Mouse (Mus musculus) megakaryocyte progenitor cell, adult 5-6 weeks (primary cell): ENCODE measurements at regions not wholly inside any gene's neighbourhood (a gene's known extent, or its start where the extent isn't known, plus 50 kb on each side); places are given as distances from the start of the nearest gene placed in this dataset.
A peak's percentile ranks its signal among the peaks of the same experiment; 100 is the strongest.

Source experiments
- ATAC-seq: replicated peaks from 2 replicates; pipeline ENCODE4 v1.8.0; 2016; ENCODE audit warnings: mild to moderate bottlenecking, moderate TSS enrichment, inconsistent platforms; ENCODE audit not compliant: poor library complexity

DNA sequence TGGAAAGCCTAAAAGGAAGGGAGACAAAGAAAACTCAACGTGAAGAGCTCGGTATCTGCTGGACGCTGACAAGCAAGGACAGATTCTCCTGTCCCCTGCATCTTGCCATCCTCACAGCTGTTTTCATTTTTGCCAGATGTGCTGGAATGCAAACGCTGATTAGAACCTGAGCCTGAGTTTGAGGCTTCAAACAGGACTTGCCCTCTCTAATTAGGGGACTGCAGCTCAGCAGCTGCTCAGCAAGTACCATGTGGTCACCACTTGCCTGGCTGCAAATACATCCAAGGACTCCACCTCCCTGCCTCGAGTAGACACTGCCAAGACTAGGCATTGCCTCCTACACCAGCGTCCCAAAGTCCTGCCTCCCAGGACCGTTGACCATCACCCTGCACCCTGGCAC, 140.7 kb downstream of the Cdc5l start:
- ATAC-seq = no peak

DNA sequence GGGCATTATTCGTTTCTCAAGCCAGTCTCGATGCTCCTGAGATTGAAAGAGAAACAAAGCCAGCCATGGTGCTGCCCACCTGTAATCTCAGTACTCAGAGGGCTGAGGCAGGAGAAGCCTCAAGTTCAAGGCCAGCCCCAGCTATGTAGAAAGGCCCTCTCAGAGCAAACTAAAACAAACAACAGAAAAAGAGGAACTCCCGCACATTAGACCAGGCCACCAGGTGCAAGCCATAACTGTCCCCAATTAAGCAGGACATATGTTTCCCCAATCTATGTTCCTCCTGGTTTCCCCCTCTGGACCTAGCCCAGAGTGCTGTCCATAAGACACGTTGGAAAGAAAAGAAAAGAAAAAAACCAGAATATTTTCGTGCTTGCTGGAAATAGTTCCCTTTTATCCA, 142.5 kb downstream of the Cdc5l start:
- peak; percentile 29; the same call in 1 of the 2 replicates for ATAC-seq

DNA sequence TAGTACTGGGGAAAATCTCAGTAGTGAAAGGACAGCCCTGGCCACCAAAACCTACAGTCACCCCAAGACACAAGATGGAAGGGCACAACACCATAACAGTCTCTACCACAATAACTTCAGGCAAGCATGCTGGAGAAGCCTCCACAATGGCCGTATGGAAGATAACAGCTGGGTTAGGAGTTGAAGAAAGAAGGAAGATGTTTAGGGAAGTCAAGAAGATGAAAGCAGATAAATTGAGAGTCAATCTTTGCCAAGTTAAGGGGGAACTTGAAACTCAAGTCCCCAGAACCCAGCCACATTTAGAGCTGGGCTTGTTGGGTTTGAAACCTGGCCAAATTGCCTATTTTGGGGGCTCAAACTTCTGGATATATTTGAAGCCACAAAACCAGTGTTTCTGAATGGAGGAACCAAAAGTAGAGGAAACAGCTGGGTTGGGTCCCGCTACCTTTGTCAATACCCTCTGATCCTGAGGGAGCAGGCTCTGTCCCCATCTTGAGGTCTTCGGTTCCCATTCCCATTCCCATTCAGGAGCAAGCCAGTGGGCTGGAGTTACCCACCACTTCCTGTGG, 147.8 kb downstream of the Cdc5l start:
- ATAC-seq = peak; percentile 58

DNA sequence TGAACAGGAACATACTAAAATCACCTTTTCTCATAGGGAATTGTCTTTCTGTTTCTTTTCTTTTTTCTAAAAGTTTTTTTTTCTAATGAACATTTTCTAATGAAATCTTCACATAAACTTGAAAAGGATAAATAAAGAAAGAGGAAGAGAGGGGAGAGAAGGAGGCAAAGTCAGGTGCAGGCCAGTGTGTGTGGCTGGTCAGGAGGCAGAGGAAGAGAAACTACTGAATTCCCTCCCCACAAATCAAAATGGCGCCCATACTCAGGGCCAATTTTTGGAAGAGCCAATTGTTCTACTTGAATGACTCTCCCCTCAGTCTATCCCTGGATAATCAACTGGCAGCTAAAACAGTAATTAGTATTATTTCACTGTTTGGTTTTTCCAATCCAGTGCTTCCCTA, 152.0 kb downstream of the Cdc5l start:
- no peak for ATAC-seq

DNA sequence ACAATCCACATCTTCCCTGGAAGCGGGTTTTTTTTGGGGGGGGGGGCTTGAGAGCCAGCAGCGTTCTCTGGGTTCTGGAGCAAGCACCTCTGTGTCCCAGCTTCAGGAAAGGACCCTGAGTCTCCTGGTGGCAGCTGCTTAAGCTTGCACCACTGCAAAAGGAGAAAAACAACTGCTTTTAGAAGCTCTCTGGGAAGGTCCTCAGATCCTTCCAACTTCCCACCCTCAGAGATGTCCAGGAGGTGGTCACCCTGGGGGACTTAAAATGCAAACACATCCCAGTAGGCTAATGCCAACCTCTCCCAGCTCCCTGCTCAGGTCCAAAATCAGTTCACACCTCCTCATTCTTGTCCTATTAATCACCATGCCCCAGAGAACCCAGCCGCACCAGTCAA, 153.7 kb downstream of the Cdc5l start:
- ATAC-seq = no peak

DNA sequence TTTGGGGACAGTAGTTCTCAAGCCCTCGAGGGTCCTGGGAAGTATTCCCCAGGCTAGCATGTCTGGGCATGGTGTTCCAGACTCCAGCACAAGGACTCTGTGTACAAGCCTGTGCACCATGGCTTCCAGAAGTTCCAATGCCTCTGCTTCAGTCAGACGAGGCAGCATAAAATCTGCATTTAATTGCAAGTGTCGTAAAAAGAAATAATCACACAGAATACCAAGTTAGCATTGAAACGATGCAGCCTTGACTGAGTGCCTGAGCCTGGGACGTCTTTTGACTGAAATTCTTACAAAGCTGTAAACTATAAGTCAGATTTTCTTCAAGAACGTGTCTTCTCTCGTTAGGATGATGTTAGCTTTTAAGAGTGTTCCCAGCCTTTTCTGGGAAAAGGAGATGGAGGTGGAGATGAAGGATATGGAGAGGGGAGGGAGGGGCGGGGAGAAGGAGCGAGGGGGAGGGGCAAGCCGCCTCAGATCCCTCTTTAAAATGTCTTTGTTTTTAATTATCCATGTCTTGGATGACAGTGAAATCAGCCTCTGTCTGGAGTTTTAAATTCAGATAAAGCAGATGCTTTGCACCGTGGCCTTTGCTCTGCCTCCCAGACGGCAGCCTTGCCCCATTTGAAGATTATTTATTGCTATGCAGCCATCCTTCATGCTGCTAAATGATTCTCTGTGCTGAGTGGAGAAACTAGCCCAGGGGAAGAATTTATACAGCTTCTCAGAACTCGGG, 154.3 kb downstream of the Cdc5l start:
- no peak for ATAC-seq

DNA sequence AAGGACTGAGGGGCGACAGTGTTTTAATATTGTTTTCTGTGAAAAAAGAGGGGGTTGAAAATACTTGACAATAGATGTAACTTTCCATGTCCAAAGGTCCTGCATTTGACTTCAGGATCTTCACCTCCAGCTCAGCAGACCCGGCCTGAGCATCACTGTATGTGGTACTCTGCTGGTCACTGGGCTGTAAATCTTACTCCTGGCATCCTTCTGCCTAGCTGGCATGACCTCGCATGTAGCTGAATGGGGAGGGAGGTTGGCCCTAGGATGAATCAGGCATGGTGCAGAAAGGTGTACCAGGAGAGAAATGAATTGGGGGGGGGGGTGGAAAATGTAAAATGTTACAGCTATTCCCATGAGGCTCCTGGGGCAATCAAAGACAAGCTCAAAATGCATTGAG, 156.0 kb downstream of the Cdc5l start:
- no peak for ATAC-seq

DNA sequence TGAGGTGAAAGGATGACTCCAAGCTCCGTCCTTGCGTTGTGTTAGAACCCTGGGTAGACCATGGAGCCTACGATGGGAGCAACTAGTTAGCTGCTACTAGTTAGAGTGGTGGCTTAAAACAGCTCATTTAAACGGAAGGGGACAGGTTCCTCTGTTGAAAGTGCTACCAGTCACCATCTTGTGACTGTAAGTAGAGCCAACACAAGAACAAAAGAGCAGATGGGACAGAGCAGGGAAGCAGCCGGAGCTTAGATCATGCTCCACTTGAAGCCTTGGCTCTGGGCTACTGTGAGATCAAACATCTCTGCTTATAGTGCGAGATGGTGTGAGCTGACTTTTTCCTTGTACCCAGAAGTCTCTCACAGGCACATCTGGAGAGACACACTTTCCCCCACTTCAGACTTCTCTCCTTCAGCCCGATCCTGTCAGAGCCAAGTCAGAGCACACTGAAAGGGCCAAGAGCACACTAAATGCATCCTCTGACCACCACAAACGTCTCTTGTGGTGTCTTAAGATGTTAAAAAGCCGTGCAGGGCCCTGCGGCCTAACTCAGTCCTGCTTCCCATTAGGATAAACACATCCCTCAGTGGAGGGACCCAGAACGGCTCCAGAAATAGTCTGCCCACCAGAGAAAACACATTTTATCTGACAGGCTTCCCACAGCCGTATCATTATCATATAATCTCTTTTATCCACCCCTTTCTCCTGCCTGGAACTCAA, 156.7 kb downstream of the Cdc5l start:
- ATAC-seq = no peak

DNA sequence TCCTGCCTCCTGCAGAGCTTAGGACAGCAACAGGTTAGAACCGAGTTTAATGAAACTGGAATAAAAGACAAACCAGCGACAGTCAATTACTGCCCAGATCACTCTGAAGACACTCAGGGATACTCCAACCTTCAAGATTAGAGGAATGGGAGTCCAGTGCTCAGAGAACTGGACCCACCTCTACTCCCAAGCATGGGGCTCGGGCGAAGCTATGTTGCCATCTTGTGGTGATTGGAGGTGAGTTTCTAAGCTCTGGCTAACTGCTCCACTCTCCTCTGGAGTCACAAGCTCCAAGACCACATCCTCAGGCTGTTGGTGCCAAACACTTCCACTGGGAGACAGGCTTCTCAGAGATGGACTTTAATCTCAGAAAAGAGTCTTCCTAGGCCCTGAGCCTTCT, 158.6 kb downstream of the Cdc5l start:
- no peak for ATAC-seq

DNA sequence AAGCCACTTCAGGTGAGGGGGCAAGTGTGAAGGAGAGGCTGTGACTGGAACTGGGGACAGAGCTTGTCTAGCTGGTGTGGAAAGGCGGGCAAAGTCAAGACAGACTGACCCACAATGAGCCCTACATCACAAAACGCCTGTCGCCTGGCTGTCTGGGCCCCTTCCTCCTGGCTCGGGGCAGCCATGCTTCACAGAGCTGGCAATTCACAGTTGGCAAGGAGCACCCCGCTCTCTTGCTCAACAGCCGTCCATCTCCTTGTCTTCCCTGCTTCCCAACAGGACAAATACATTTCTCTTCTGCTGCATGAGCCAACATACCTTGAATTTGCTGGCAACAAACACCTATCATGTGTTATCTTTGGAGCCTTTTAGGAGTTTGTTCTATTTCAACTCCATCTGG, 166.8 kb downstream of the Cdc5l start:
- ATAC-seq = no peak

DNA sequence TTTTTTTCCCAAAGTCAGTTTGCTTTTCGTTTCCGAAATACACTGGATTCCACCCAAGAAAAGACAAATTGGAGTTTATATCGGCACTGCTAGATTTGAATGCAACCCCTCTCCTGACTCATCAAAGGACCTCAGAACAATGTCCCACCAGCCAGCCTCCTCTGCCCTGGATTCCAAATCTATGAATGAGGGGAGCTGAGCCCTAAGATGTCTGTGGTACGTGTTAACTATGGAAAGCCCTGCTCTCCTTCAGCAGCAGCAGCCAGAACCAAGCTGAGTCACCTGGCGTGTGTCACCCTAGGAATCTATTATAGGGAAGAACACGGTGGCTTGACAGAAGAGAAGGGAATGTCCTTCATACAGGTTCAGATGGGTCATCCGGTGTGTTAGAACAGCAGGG, 167.9 kb downstream of the Cdc5l start:
- ATAC-seq = no peak

DNA sequence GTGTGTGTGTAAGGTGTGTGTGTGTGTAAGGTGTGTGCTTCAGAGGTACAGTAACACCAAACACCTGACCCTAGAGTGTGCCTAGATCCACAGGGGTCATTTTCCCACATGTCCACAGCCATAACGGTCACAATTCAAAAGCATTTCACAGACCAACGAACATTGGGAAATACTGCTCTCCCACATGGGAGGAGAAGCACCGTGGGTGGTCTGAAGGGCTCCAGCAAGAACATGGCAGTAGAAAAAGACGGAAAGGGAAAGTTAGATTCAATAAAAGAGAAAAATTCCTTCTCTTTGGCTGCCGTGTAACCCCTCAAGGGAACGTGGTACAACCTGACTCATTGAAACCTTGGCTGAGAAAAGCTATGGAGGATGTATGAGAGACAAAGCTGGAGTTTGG, 169.1 kb downstream of the Cdc5l start:
- no peak for ATAC-seq

DNA sequence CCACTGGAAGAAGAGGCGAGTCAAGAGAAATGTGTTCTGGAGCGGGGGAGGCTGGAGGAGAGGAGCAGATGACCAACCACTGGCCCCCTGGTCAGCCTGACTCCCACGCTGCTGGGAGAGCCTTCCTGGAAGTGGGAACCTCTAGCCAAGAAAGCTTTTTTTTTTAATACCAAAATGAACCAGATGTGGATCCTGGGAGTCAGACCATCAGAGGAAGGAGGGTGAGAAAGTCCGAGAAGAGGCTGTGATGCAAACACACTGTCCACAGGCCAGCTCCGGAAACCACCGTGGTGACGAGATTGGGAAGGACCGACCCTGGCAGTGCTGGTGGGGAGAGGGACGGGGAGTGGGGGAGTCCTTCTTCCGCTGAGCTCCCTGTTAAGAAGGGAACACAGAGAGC, 173.1 kb downstream of the Cdc5l start:
- no peak for ATAC-seq

DNA sequence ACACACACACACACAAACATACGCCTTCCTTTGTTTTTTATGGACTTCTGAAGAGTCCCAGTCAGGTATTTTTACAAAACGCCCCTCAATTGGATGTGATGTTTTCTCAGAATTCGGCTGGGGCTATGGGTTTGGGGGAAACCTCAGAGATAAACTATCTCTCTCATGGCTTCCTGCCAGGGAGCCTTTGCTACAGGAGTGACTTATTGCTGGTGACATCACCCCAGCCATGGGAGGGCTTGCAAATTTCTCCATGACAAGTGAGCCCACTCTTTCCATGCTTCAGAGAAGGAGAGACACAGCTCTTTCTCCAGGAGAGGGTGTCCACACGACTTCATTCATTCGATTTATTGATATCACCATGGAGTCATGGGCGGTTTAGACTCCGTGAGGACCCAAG, 175.5 kb downstream of the Cdc5l start:
- no peak for ATAC-seq

DNA sequence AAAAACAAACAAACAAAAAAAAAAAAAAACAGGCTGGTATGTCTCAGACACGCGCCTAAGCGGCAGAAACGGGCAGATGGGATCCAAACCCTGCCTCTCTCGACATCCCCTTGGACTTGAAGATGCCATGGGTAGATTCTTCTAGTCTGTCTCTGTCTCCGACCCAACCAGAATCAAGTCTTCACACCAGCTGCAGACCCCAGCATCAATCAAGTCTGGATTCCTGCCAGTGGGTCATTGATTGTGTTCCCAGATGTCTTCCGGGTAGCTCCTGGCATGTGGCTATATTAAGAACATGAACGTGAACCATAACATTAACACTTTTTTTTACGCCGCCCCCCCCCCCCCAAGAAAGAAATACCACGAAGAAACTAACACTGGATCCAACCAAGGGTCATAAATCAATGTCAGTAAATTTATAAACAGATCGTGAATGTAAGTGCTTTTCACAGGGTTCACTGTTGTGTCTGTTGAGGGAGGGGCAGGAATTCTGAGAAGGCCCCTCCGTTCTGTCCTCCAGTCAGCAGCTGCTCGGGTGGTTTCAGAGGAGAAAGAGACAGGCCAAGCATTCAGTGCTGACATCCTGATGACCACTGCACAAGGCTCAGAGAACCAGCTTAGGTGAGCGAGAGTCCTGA, 180.8 kb downstream of the Cdc5l start:
- no peak for ATAC-seq

DNA sequence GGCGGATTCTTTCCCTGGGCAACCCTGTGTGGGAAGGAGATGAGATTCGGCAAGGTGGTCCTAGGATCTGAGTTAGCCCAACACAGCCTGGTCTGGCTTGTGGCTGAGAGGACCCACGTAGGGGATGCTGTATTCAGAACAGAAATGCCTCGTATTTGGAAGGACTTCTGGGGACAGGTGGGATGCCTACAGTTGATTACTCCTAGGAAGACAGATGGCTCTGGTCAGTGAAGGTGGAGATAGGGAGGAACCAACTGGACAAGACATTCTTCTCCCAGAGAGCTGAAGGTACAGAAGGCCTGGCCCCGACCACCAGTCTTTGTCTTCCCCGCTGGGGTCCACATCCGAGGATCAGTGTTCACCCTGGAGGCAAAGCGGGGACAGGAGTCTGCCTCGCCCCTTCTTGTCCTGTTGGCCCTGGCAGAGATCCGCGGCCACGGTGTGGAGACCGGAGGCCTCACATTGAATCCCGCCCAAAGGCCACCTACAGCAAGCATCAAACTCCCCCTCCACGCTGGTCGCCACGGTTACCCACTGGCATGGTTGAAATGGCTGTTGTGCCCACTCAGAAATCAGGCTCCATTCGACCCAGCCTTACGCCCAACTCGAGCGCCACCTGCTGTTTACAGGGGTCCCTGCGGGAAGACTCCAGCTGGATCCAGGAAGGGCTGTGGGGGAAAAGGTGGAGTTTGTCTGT, 182.4 kb downstream of the Cdc5l start:
- ATAC-seq = peak; percentile 89

DNA sequence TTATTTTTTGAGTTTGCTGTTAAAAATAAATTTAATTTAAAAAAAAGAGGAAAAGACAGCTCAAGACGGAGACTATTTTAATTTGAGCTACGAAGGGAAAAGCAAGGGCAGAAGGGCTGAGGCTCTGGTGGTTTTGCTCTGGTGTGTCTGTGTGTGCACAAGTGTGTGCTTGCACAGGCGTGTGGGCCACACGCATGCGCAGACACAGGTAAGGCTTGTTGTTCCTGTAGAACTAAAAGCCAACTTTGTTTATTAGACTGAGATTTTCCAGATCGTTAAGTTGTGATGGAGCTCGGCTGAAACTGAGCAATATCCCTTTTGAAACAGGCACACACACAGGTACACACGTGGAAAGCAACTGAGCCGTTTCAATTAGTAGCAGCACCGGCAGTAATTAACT, 183.1 kb downstream of the Cdc5l start:
- ATAC-seq = no peak

DNA sequence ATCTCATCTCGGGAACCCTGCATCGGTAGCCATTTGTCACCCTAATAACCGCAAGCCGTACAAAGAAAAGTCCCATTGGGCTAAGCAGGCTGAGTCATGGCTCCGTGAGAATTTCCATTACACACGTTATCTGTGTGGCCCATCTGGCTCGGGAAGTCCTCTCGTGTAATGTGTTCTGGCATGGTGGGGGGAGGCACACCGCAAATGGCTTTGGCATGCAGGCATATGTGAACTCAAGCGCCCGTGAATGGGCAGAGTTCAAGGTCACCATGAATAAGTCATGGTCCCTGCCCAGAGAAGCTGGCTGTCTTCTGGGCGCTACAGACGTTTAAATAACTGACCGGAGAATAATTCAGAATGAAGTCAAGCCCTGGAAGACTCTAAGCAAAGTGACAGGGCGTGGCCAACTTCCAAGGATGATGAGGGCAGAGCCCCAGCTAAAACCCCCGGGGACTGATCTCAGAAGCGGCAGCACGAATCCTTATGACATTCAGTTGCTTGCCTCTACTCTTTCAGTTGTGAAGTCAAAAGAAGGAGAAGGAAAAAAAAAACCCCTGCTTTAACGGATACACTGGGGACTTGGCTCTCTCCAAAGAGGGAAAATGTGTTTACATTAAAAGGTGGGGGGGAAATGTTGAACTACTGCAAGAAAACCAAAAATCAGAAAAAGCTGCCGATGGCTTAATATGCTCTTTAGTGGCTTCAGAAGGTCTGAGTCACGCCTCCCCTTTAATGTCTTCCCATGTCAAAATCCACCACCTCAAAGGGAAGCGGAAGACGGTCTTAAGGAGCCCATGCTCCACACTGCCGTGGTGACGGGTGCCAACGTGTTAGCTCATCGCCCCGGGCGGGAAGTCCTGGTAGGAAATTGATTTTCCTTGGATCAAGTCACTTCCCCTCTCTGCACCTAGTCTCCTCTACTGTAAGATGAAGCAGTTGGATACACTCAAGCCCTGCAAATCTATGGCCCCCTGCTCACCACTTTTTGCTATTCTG, 186.1 kb downstream of the Cdc5l start:
- ATAC-seq = no peak

DNA sequence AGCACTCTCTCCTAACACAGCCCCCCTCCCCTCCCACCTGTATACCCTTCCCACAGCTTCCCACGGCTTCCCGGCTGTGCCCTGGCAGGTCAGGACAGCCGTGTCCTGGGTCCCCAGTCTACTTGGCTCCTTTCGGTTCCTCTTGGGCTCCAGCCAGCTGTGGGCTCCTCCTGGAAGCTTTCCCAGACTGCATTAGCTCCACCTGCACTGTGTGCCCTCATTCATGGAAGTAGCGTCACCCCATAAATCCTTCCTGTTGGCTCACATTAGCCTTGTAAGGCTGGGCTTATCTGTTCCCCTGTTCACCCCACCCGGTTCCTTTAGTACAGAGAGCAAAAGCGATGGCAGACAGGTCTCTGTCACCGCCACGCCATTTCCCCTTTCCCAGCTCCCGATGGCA, 188.7 kb downstream of the Cdc5l start:
- peak; percentile 81 for ATAC-seq

DNA sequence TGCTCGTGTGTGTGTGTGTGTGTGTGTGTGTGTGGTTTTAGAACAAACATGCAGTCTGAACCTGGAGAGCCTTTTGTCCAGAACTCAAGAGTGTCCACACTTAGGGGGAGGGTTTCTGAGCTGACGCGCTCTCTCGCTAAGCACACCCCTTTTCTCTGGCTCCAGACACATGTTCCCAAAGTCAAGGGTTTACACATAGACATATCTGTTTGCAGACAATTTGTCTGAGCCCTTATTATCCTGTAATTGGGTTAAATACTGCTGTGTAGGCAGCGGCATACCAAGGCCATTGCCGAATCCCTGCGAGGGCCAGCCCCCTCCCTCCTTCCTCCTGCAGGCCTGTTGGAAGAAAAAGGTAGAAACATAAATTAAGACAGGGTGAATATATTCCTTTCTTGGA, 190.4 kb downstream of the Cdc5l start:
- no peak for ATAC-seq
